Mouse (Mus musculus) CH12.LX (cell line): ENCODE data around the gene Ier2. TPM values are rescaled to one million over a fixed set of nuclear protein-coding genes. Genes with fewer than 3 reads are reported as not detected.

Source experiments
- DNase-seq: peaks from one replicate; pipeline ENCODE4 v3.0.0-alpha.2; 2013; ENCODE audit errors: extremely low read depth
- H3K27ac ChIP-seq: 2 replicates; pipeline ENCODE4 v1.5.1; 2012; ENCODE audit warnings: low read depth, mild to moderate bottlenecking, control low read depth, moderate library complexity; ENCODE audit not compliant: insufficient read depth
- H3K27me3 ChIP-seq: replicated peaks from 2 replicates; pipeline ENCODE3; 2012; ENCODE audit warnings: inconsistent platforms
- H3K36me3 ChIP-seq, 2 experiments: replicated peaks in 1 of 2; 2 replicates each; pipeline versions ENCODE3 to v1.6.1; 2012; ENCODE audit warnings: inconsistent platforms in 1 of 2, low read length in 1 of 2, mild to moderate bottlenecking in 1 of 2, mixed read lengths in 1 of 2, moderate library complexity in 1 of 2; ENCODE audit not compliant: control insufficient read depth in 1 of 2, insufficient read depth in 1 of 2
- H3K4me1 ChIP-seq, 2 experiments: 2 replicates each; pipeline ENCODE4 v1.6.1; 2012; ENCODE audit warnings: inconsistent platforms in 1 of 2, moderate library complexity in 1 of 2; ENCODE audit not compliant: insufficient read depth in 2 of 2, control insufficient read depth in 1 of 2
- H3K4me2 ChIP-seq: 2 replicates; pipeline ENCODE4 v1.6.1; 2012; ENCODE audit warnings: low read depth, mild to moderate bottlenecking, control low read depth; ENCODE audit not compliant: poor library complexity, insufficient read depth, severe bottlenecking
- H3K4me3 ChIP-seq, 3 experiments: fragments of 150-350 bp in 1 of 3; sonication (generic) in 1 of 3; replicated peaks in 1 of 3; 2 replicates each; pipeline versions ENCODE3 to v1.5.1; 2011 to 2012; ENCODE audit warnings: low read depth in 2 of 3, low read length in 2 of 3, mild to moderate bottlenecking in 2 of 3, moderate library complexity in 2 of 3, control low read depth in 1 of 3, improper control_type of control experiment in 1 of 3, inconsistent platforms in 1 of 3, mixed read lengths in 1 of 3; ENCODE audit not compliant: poor library complexity in 1 of 3
- H3K79me2 ChIP-seq: replicated peaks from 2 replicates; pipeline ENCODE4 v1.6.1; 2012; ENCODE audit warnings: mild to moderate bottlenecking, moderate library complexity; ENCODE audit not compliant: control insufficient read depth, poor library complexity, insufficient read depth, severe bottlenecking; ENCODE audit errors: extremely low read depth
- H3K9ac ChIP-seq: 2 replicates; pipeline ENCODE4 v1.6.1; 2012; ENCODE audit warnings: low read depth, mild to moderate bottlenecking, control low read depth, moderate library complexity; ENCODE audit not compliant: insufficient read depth
- H3K9me3 ChIP-seq: replicated peaks from 2 replicates; pipeline ENCODE3; 2012; ENCODE audit warnings: low read length, inconsistent platforms, mixed read lengths
- CHD2 ChIP-seq: IDR thresholded peaks from 2 replicates; pipeline ENCODE4 v1.6.1; 2011; ENCODE audit warnings: low read length, improper control_type of control experiment
- CTCF ChIP-seq, 2 experiments: IDR thresholded peaks in 1 of 2; conservative IDR thresholded peaks in 1 of 2; 2 replicates each; pipeline ENCODE4 v1.5.1; 2011 to 2012; ENCODE audit warnings: low read depth in 2 of 2, low read length in 2 of 2, improper control_type of control experiment in 1 of 2, inconsistent platforms in 1 of 2, mild to moderate bottlenecking in 1 of 2, moderate library complexity in 1 of 2
- ELF1 ChIP-seq: IDR thresholded peaks from 2 replicates; pipeline ENCODE4 v1.6.1; 2014; ENCODE audit warnings: low read depth, mild to moderate bottlenecking, inconsistent platforms, low read length, improper control_type of control experiment
- ETS1 ChIP-seq: conservative IDR thresholded peaks from 2 replicates; pipeline ENCODE4 v1.6.1; 2012; ENCODE audit warnings: low read depth, mild to moderate bottlenecking, inconsistent platforms, low read length, improper control_type of control experiment, moderate library complexity
- HCFC1 ChIP-seq: IDR thresholded peaks from 2 replicates; pipeline ENCODE4 v1.6.1; 2012; ENCODE audit warnings: low read depth, mild to moderate bottlenecking, inconsistent platforms, low read length, improper control_type of control experiment
- JUND ChIP-seq: conservative IDR thresholded peaks from 2 replicates; pipeline ENCODE4 v1.6.1; 2011; ENCODE audit warnings: low read depth, low read length, improper control_type of control experiment
- MAFK ChIP-seq: IDR thresholded peaks from 2 replicates; pipeline ENCODE4 v1.6.1; 2011; ENCODE audit warnings: low read length, improper control_type of control experiment; ENCODE audit not compliant: insufficient replicate concordance
- MEF2A ChIP-seq: IDR thresholded peaks from 2 replicates; pipeline ENCODE4 v1.6.1; 2014; ENCODE audit warnings: low read depth, mild to moderate bottlenecking, inconsistent platforms, low read length, improper control_type of control experiment, borderline replicate concordance
- MYC ChIP-seq: IDR thresholded peaks from 2 replicates; pipeline ENCODE4 v1.6.1; 2011; ENCODE audit warnings: low read depth, mild to moderate bottlenecking, improper control_type of control experiment, low read length
- PAX5 ChIP-seq: IDR thresholded peaks from 2 replicates; pipeline ENCODE4 v1.6.1; 2012; ENCODE audit warnings: low read length, inconsistent platforms, mixed read lengths
- RAD21 ChIP-seq: IDR thresholded peaks from 2 replicates; pipeline ENCODE4 v1.6.1; 2011; ENCODE audit warnings: low read depth, mild to moderate bottlenecking, low read length, improper control_type of control experiment, moderate library complexity
- SMC3 ChIP-seq: IDR thresholded peaks from 2 replicates; pipeline ENCODE4 v1.6.1; 2011; ENCODE audit warnings: low read depth, low read length, improper control_type of control experiment
- TBP ChIP-seq: conservative IDR thresholded peaks from 2 replicates; pipeline ENCODE4 v1.6.1; 2011; ENCODE audit warnings: low read depth, low read length, improper control_type of control experiment
- USF1 ChIP-seq: IDR thresholded peaks from 2 replicates; pipeline ENCODE4 v1.6.1; 2014; ENCODE audit warnings: low read depth, mild to moderate bottlenecking, inconsistent platforms, low read length, improper control_type of control experiment
- ZKSCAN1 ChIP-seq: IDR thresholded peaks from 2 replicates; pipeline ENCODE4 v1.6.1; 2012; ENCODE audit warnings: low read depth, inconsistent platforms, low read length, improper control_type of control experiment, borderline replicate concordance
- ZNF384 ChIP-seq: IDR thresholded peaks from 2 replicates; pipeline ENCODE4 v1.6.1; 2012; ENCODE audit warnings: low read depth, low read length, improper control_type of control experiment, inconsistent platforms
- dilution Hi-C: fragments of 300-500 bp; cut with MboI; formaldehyde crosslinking; loops from 2 replicates; pipeline ENCODE4 v1.14.3; 2020; ENCODE audit warnings: low sequenced_read_pairs; ENCODE audit not compliant: extremely low pct_unique_long_range_greater_than_20kb, extremely low pct_ligation_motif_present
- in situ Hi-C: fragments of 300-500 bp; cut with MboI; formaldehyde crosslinking; loops from 3 replicates; pipeline ENCODE4 v1.14.3; 2019; ENCODE audit warnings: low sequenced_read_pairs, low pct_ligation_motif_present, low pct_unique_long_range_greater_than_20kb, mixed read lengths
- polyA plus RNA-seq: library from polyadenylated mRNA; unstranded; fragments of >175 nt; gene quantifications from 2 replicates; pipeline ENCODE4 v1.2.1, GENCODE M21; 2012; ENCODE audit warnings: low read depth; ENCODE audit not compliant: insufficient read length
- total RNA-seq, 2 experiments: library from RNA; depleted of rRNA; stranded (reverse); fragments of 300-350 nt in 1 of 2; fragments of >200 nt in 1 of 2; gene quantifications; 2 replicates each; pipeline ENCODE4 v1.2.3; 2012 to 2014

Gene Ier2
- total and polyA plus RNA-seq, 3 experiments: 26.3 to 35.4 (median 30.3) TPM

DNA sequence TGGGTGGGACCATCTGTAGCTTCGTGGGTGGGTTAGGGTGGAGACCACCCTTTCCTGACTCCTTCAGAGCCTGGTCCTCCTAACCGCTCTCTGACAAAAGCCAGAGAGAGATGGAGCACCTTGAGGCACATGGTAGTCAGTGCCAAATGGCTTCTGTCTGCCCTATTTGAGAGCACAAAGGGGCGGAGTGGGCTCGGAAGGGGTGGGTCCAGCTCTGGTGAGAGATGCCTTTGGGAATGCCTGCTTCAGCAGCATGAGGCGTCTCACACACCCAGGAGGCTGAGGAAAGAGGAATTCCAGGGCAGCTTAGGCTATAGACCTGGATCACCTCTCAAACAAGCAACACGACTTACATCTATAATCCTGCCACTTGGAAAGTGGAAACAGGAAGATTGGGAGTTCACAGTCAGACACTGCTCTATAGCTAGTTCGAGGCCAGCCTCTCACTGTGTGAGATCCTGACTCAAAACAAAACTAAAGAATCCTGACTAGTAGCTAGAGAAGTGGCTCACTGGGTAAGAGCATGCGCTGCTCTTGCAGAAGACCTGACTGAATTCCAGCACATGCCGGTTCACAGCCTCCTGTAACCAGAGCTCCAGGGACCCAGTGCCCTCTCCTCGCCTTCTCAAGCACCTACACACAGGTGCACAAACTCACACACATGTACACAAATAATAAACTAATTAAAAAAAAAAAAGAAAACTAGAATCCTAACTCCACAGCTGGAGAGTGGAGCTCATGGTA is 28.6 kb downstream of the Ier2 start:
- Histone ChIP-seq H3K9me3 (peaks cover 4% of the 10 kb centered on the region), H3K79me2 (no peaks in the 10 kb centered on the region), H3K27me3 (peaks cover 2% of the 10 kb centered on the region), H3K4me1 (peaks cover 6 to 18% of the 10 kb centered on the region in 2 experiments; a peak in 2 of 4 replicates), H3K4me2 (no peak overlapping the region), H3K9ac (no peak overlapping the region), H3K27ac (no peak overlapping the region), H3K36me3 (peaks cover 0 to 47% of the 10 kb centered on the region in 2 experiments), H3K4me3 (no peak overlapping the region)
- peak; percentile 49; the same call in 1 of the 2 replicates for TF ChIP-seq JUND
- TF ChIP-seq MYC: no peak
- in situ Hi-C loops (no loop called here), dilution Hi-C loops (no loop called here)
- DNase-seq: no peak

DNA sequence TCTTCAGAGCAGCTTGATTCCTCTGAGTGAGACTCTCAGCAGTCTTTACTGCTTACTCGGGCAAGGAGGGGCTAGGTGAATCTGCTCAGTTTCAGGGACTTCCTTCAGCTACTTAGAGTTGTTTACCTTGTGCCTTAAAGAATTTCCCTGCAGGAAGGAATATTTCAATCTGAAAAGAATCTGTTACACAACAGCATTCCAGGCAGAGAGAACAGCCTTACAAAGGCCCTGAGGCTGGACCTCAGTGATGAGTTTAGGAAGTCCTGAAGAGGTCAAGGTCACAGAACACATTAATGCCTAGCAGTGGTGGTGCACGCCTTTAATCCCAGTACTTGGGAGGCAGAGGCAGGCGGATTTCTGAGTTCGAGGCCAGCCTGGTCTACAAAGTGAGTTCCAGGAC is 30.8 kb downstream of the Ier2 start:
- H3K36me3 ChIP-seq: peaks cover 0 to 49% of the 10 kb centered on the region in 2 experiments
- no peak overlapping the region for H3K27ac ChIP-seq
- peaks cover 1% of the 10 kb centered on the region for H3K27me3 ChIP-seq
- H3K4me3 ChIP-seq: no peak overlapping the region
- no peaks in the 10 kb centered on the region for H3K79me2 ChIP-seq
- in situ Hi-C loops (no loop called here), dilution Hi-C loops (no loop called here)
- H3K4me1 ChIP-seq: peaks cover 2 to 11% of the 10 kb centered on the region in 2 experiments; a peak in 2 of 4 replicates
- no peak overlapping the region for H3K9ac ChIP-seq
- TF ChIP-seq HCFC1: no peak
- TF ChIP-seq USF1: no peak
- TF ChIP-seq CTCF (conservative IDR thresholded peaks at IDR 0.05 in 1 of 2, IDR thresholded peaks at IDR 0.05 in 1 of 2; ENCODE audit: low read depth in 2 of 2, low read length in 2 of 2): no peak
- no peak for TF ChIP-seq PAX5
- no peak for TF ChIP-seq SMC3
- no peak for TF ChIP-seq MEF2A
- TF ChIP-seq MAFK: no peak
- TF ChIP-seq RAD21: no peak
- no peak for TF ChIP-seq ZNF384
- TF ChIP-seq MYC: no peak
- no peak for TF ChIP-seq CHD2
- no peak for TF ChIP-seq ZKSCAN1
- no peak for TF ChIP-seq ETS1
- TF ChIP-seq ELF1: no peak
- no peak for TF ChIP-seq TBP
- peaks cover 4% of the 10 kb centered on the region for H3K9me3 ChIP-seq
- no peak for DNase-seq
- H3K4me2 ChIP-seq: no peak overlapping the region
